Mouse (Mus musculus) megakaryocyte, adult 5-6 weeks (primary cell): ENCODE measurements at regions not wholly inside any gene's neighbourhood (a gene's known extent, or its start where the extent isn't known, plus 50 kb on each side); places are given as distances from the start of the nearest gene placed in this dataset.
"Not testable (repeated sequence)": the region's sequence is repeated elsewhere in the genome, so short reads cannot be mapped to it uniquely, and the experiment has no call there.

Experiments
- ATAC-seq: 2 replicates; pipeline ENCODE4 v1.8.0; 2016; ENCODE audit warnings: mild to moderate bottlenecking, inconsistent platforms; ENCODE audit not compliant: poor library complexity, severe bottlenecking

DNA sequence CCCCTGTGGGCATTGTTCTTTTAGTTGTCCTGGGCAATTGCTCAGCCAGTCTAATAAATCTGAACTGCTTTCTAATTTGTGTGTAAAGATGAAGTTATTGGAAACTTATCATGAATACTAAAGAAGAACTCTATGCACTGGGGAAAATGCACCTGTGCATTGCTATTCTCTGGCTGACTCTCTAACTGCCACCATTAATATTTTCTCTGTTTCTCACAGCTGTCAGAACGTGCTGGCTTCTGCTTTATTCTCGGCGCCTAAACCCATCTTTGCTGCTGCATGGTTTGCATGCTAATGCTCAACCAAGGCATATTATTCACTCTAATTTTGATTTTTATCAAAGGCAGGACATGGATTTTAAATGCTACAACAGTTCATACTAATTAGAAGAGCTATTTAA, 128.9 kb upstream of the Gm527 start:
- no peak for ATAC-seq

DNA sequence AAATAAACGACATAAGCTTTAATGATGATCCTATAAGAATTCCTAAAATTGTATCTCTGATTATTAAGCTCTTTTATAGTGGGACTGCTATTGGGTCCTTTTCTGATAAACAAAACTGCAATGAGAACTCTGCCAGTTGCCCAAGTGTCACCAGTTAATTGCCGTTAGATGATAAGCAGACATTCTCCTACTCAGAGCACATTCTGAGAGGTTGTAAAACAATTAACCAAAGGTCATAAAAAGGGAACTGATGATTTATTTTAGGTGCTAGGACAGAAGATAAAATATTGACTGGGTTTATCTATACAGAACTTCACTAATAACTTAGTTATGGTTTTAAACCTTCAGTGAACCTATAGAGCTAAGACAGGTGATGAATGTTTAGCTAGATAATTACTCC, 109.2 kb upstream of the Gm527 start:
- not testable (repeated sequence) for ATAC-seq

DNA sequence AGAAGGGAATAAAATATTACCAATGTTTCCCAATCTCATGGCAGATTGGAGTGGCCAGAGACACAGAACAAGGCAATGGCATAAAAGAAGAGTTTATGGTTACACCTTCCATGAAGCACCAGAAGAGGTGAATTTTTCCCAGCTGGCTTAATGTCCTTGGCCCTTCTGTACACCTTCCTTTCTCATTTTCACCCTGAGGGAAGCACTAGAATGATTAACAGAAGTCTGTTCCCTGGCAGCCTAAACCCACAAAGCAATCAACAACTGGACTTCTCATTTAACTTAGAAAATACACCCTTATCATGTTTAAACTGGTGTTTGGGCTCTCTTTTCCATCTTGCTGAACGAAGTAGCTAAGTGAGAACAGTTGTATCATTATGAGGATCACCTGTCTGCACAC, 107.6 kb upstream of the Gm527 start:
- ATAC-seq: no peak

DNA sequence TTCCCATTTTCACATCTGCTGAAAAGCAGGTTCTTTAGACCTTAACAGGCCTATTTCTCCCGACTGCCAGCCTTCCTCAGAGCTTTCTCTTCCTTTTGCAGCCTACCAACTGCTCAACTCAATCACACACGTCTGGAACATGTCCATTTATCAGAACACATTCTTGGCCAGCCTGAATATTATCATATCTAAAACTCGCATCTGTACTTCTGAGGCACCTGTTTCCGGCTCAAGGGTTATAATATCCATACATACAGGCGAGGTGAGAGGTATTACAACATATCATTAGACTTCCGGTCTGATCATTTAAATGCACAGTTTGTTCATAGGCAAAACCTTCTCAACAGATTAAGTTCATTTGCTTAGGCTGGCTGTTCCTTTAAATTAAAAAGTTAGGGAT, 101.8 kb upstream of the Gm527 start:
- no peak for ATAC-seq

DNA sequence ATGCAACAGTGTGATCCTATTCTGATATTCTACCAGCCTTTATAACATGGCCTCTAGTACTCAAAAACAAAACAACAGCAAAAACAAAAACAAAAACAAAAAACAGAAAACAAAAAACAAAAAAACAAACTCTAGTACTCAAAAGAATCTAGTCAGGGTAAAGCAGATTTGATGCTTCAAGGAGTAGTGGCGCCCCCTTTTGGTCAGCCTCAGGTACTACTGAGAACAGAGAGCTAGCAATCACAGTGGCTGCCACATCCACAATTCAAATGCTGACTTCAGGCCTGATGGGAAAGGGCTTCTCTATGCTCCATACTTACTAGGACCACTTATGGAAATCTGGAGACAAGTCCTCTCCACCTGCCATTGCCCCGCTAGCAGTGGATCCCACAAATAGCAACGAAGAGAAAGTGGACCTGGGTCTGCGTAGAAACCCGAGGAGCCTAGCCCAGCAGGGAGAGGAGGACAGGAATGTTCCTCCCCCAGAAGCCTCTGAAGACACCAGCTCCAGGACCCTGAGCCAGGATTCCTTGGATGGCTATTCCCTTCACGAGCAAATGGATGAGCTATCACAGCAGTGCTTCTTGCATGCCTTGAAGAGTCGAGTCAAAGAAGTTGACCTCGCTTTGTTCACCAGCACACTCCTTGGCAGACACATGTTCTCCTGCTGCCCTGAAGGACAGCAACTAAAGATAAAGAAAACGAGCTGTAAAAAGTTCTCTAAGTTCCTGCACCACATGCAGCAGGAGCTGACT, 100.5 kb upstream of the Gm527 start:
- no peak for ATAC-seq

DNA sequence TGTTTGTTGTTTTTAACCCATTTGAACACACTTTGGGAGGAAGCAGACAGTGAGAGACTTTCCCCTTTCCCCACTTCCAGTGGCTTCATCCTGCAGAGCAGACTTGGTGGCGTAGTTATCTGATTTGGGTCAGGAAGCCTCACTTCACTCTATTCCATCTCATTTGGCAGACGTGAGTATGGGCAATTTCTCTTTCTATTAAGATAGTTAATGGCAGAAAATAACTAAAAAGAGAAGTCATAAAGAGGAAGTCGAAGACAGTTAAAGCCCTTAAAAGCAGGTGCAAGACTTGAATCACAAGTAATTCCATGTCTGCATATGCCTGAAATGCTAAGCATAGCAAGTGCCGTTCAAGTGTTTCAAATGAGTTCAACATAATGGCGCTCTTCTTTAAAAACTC, 97.0 kb upstream of the Gm527 start:
- ATAC-seq: no peak

DNA sequence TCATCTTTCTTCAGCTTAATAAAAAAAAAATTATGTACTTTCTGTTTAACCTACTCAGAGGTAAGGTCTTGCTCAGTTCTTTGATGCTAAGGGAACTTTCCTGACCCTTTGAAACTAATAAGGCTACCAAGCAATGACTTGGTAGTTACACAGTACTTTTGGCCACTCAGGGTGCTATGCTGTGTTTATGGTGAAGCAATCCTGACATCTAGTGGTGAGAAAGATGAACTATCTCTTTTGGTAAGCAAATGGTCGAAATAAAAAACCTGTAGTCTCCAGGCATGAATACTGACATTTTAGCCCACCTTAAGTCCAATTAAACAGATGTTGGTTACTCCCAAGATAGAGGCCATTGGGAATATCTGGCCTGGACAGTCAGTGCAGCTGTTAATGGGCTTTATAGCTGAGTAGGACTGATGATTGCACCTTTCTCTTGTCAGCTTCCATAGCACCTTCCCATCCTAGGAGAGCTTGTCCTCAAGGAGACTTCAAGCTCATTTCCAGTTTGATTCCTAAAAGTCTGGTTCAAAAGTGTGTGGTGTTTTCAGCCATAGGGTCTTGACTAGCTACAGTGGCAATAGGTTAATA, 88.0 kb upstream of the Gm527 start:
- peak; percentile 68; the same call in 1 of the 2 replicates for ATAC-seq

DNA sequence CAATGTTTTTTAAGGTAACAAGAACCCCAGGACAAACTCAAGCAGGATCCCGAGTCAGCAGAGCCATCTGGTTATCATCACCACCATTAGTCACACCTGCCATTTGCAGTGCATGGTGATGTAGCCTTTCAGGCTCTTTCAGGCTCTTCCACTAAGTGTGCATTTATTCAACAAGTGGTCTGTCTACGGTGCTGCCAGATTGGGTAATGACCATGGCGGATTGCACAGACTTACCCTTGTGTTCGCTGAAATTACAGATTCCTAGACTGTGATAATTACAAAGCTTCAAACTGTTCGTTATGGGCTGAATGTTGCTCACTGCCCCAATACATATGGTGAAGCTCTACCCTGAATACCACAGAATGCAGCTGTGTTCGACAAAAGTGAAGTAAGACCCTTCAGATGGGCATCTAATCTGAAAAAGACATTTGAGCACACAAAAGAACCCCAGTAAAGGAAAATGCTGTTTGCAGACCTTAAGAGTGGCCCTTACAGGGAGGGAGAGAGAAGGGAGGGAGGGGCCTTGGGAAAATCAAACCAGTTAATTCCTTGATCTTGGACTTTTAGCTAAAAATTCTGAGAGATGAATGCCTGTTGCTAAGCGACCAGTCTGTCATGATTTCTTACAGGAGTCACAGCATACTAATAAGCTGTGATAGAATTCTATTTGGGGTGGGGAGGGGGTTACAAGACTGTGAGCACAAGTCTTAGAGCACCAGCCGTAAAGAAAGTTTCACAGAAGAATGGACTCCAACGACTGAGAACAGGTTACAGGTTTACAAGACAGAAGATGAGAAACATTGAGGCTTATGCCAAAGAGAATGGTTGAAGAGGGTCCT, 85.2 kb upstream of the Gm527 start:
- no peak for ATAC-seq

DNA sequence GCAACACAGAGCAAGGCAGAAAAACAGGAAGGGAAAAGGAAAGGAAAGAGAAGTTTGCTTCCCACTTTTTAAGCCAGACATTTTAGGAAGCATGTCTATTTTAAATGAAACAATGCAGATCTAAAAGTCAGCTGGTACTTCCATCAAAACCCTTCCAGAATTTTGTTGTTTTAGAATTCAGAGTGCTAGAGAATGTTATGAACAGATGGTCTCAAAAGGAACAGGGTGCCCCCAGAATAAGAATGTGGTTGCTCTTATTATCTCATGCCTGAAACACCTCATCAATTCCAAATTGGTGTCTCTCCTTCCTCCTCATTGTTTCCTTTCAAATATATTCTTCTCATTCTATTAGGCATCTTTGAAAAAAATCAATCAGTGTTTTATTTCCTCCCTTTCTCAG, 60.0 kb upstream of the Gm527 start:
- no peak for ATAC-seq
